Mouse (Mus musculus) embryonic facial prominence, embryonic 11.5 days (tissue): ENCODE measurements at regions not wholly inside any gene's neighbourhood (a gene's known extent, or its start where the extent isn't known, plus 50 kb on each side); places are given as distances from the start of the nearest gene placed in this dataset.

Experiments
- ATAC-seq: fragments of 200-750 bp; cut with Nextera tagmentation; replicated peaks from 2 replicates; pipeline ENCODE4 v1.8.0; 2017; ENCODE audit warnings: low read depth; ENCODE audit not compliant: insufficient number of reproducible peaks, low FRiP score, low TSS enrichment
- DNase-seq: peaks from one replicate; pipeline ENCODE4 v3.0.0-alpha.2; 2015; ENCODE audit warnings: low spot score
- H3K27ac ChIP-seq: fragments of 300-500 bp; sonication (generic); replicated peaks from 2 replicates; pipeline ENCODE4 v1.5.1; 2014; ENCODE audit warnings: mild to moderate bottlenecking, low read depth, low read length, control low read depth
- H3K27me3 ChIP-seq: fragments of 300-500 bp; sonication (generic); 2 replicates; pipeline ENCODE4 v1.6.1; 2014; ENCODE audit warnings: mild to moderate bottlenecking, low read length, moderate library complexity, mixed read lengths; ENCODE audit not compliant: control insufficient read depth, insufficient read depth
- H3K36me3 ChIP-seq: fragments of 300-500 bp; sonication (generic); replicated peaks from 2 replicates; pipeline ENCODE4 v1.6.1; 2014; ENCODE audit warnings: low read depth, mild to moderate bottlenecking, low read length, moderate library complexity, mixed read lengths; ENCODE audit not compliant: control insufficient read depth, insufficient read depth
- H3K4me1 ChIP-seq: fragments of 300-500 bp; sonication (generic); 2 replicates; pipeline ENCODE4 v1.6.1; 2014; ENCODE audit warnings: low read length, mixed read lengths; ENCODE audit not compliant: control insufficient read depth, insufficient read depth
- H3K4me2 ChIP-seq: fragments of 300-500 bp; sonication (generic); 2 replicates; pipeline ENCODE4 v1.6.1; 2014; ENCODE audit warnings: low read depth, mild to moderate bottlenecking, control low read depth, low read length, moderate library complexity
- H3K4me3 ChIP-seq: fragments of 300-500 bp; sonication (generic); 2 replicates; pipeline ENCODE4 v1.5.1; 2014; ENCODE audit warnings: low read depth, low read length, control low read depth
- H3K9ac ChIP-seq: fragments of 300-500 bp; sonication (generic); replicated peaks from 2 replicates; pipeline ENCODE4 v1.6.1; 2014; ENCODE audit warnings: mild to moderate bottlenecking, control low read depth, low read length
- H3K9me3 ChIP-seq: fragments of 300-500 bp; sonication (generic); replicated peaks from 2 replicates; pipeline ENCODE4 v1.6.1; 2016; ENCODE audit warnings: mild to moderate bottlenecking, low read length, inconsistent platforms, mixed read lengths; ENCODE audit not compliant: control insufficient read depth
- WGBS: fragments of 180-500 bp; shearing (Covaris S2); extraction: QIAGEN DNeasy Blood & Tissue Kit; methylation state at CpG from one replicate; pipeline ENCODE4 v1.1.7; 2014; 5-methylcytosine and 5-hydroxymethylcytosine counted together

- no peak for ATAC-seq
- Histone ChIP-seq H3K9me3 (no peaks in the 10 kb centered on the region), H3K27me3 (no peaks in the 10 kb centered on the region; the same call in 1 of the 2 replicates), H3K36me3 (no peaks in the 10 kb centered on the region), H3K27ac (no peak overlapping the region), H3K4me3 (no peak overlapping the region), H3K9ac (no peak overlapping the region), H3K4me2 (no peak overlapping the region), H3K4me1 (no peaks in the 10 kb centered on the region)
- DNase-seq = no peak
- WGBS = 95% methylated on average over 2 of the region's 2 CpGs
These were observed 116.6 kb upstream of the Tcerg1l start for GRCm38 (mm10) chr7:138514171-138514570.

- ATAC-seq (no peak), DNase-seq (no peak)
- H3K9ac ChIP-seq = no peak overlapping the region
- no peaks in the 10 kb centered on the region for H3K9me3 ChIP-seq
- WGBS = 78% methylated on average over 2 of the region's 2 CpGs
- H3K4me2 ChIP-seq = no peak overlapping the region
- no peaks in the 10 kb centered on the region for H3K27me3 ChIP-seq
- H3K36me3 ChIP-seq = no peaks in the 10 kb centered on the region
- no peak overlapping the region for H3K27ac ChIP-seq
- H3K4me3 ChIP-seq = no peak overlapping the region
- no peaks in the 10 kb centered on the region; the same call in 1 of the 2 replicates for H3K4me1 ChIP-seq
These were observed 107.7 kb upstream of the Tcerg1l start for GRCm38 (mm10) chr7:138505205-138505604.

- DNase-seq (no peak), ATAC-seq (0 out of 2 replicates have a peak, but pooled peaks have one; percentile 48)
- no peaks in the 10 kb centered on the region; the same call in 1 of the 2 replicates for H3K4me1 ChIP-seq
- no peak overlapping the region for H3K9ac ChIP-seq
- H3K9me3 ChIP-seq = no peaks in the 10 kb centered on the region
- no peak overlapping the region for H3K27ac ChIP-seq
- 70% methylated on average over 3 of the region's 3 CpGs for WGBS
- no peaks in the 10 kb centered on the region for H3K27me3 ChIP-seq
- H3K4me3 ChIP-seq = no peak overlapping the region
- no peaks in the 10 kb centered on the region for H3K36me3 ChIP-seq
- H3K4me2 ChIP-seq = no peak overlapping the region
These were observed 106.5 kb upstream of the Tcerg1l start for GRCm38 (mm10) chr7:138503986-138504385.

- no peak overlapping the region for H3K4me2 ChIP-seq
These were observed 105.5 kb upstream of the Tcerg1l start for GRCm38 (mm10) chr7:138503016-138503415.

GRCm38 (mm10) chr7:138501347-138502014, 104.0 kb upstream of the Tcerg1l start:
- Histone ChIP-seq H3K4me3 (no peak overlapping the region), H3K9me3 (no peaks in the 10 kb centered on the region), H3K27ac (no peak overlapping the region), H3K4me2 (no peak overlapping the region), H3K9ac (no peak overlapping the region), H3K4me1 (no peaks in the 10 kb centered on the region; the same call in 1 of the 2 replicates), H3K36me3 (no peaks in the 10 kb centered on the region), H3K27me3 (no peaks in the 10 kb centered on the region)
- WGBS = 82% methylated on average over 14 of the region's 14 CpGs
- ATAC-seq (no peak), DNase-seq (no peak)

More at GRCm38 (mm10) chr7:138503016-138503415, 105.5 kb upstream of the Tcerg1l start:
- no peaks in the 10 kb centered on the region; the same call in 1 of the 2 replicates for H3K4me1 ChIP-seq
- H3K27ac ChIP-seq = no peak overlapping the region
- H3K36me3 ChIP-seq = no peaks in the 10 kb centered on the region
- no peak for ATAC-seq
- no peak for DNase-seq
- no peak overlapping the region for H3K9ac ChIP-seq
- H3K27me3 ChIP-seq = no peaks in the 10 kb centered on the region
- 76% methylated on average over 3 of the region's 3 CpGs for WGBS
- no peak overlapping the region for H3K4me3 ChIP-seq
- no peaks in the 10 kb centered on the region for H3K9me3 ChIP-seq

GRCm38 (mm10) chr7:138497771-138498170, 100.2 kb upstream of the Tcerg1l start:
- ATAC-seq = no peak
- Histone ChIP-seq H3K27ac (no peak overlapping the region), H3K4me3 (no peak overlapping the region), H3K9ac (no peak overlapping the region), H3K9me3 (no peaks in the 10 kb centered on the region), H3K36me3 (no peaks in the 10 kb centered on the region), H3K4me2 (no peak overlapping the region), H3K4me1 (no peaks in the 10 kb centered on the region; the same call in 1 of the 2 replicates), H3K27me3 (no peaks in the 10 kb centered on the region)
- DNase-seq = no peak
- WGBS = 87% methylated on average over 2 of the region's 2 CpGs

- DNase-seq (no peak), ATAC-seq (no peak)
- Histone ChIP-seq H3K4me3 (no peak overlapping the region), H3K36me3 (no peaks in the 10 kb centered on the region), H3K4me2 (no peak overlapping the region), H3K27me3 (no peaks in the 10 kb centered on the region), H3K27ac (no peak overlapping the region), H3K9ac (no peak overlapping the region), H3K4me1 (no peaks in the 10 kb centered on the region), H3K9me3 (no peaks in the 10 kb centered on the region)
- 54% methylated on average over 6 of the region's 6 CpGs for WGBS
These were observed 99.7 kb upstream of the Tcerg1l start for GRCm38 (mm10) chr7:138497202-138497601.

- H3K4me1 ChIP-seq = no peaks in the 10 kb centered on the region
- H3K36me3 ChIP-seq = no peaks in the 10 kb centered on the region
- no peak overlapping the region for H3K4me2 ChIP-seq
- DNase-seq (no peak), ATAC-seq (no peak)
- no peaks in the 10 kb centered on the region for H3K27me3 ChIP-seq
- H3K4me3 ChIP-seq = no peak overlapping the region
- WGBS = 75% methylated on average over 4 of the region's 4 CpGs
- H3K27ac ChIP-seq = no peak overlapping the region
- H3K9ac ChIP-seq = no peak overlapping the region
- H3K9me3 ChIP-seq = no peaks in the 10 kb centered on the region
These were observed 96.1 kb upstream of the Tcerg1l start for GRCm38 (mm10) chr7:138493661-138494060.
